Mouse (Mus musculus): ENCODE measurements around the gene Herc1.

The Herc1 gene

GRCm38 (mm10) chr9:66501248-66501647 is 151.0 kb downstream of the Herc1 start:
- in situ Hi-C loops (cut with MseI, MboI): no loop called here

GRCm38 (mm10) chr9:66503879-66504411 is 153.7 kb downstream of the Herc1 start:
- in situ Hi-C loops (cut with MseI, MboI): no loop called here

DNA sequence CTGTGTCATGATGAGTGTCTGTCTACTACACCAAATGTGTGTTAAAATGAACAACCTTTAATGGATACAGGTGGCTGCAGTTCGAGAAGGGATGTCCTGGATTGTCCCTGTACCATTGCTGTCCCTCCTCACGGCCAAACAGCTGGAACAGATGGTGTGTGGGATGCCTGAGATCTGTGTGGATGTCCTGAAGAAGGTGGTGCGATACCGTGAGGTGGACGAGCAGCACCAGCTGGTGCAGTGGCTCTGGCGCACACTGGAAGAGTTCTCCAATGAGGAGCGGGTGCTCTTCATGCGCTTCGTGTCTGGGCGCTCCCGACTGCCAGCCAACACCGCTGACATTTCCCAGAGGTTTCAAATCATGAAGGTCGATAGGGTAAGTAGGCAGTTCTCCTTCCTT is 154.3 kb downstream of the Herc1 start:
- in situ Hi-C loops (cut with MseI, MboI): no loop called here

- in situ Hi-C loops (cut with MseI, MboI): no loop called here
These were observed 155.1 kb downstream of the Herc1 start for GRCm38 (mm10) chr9:66505141-66505917.

DNA sequence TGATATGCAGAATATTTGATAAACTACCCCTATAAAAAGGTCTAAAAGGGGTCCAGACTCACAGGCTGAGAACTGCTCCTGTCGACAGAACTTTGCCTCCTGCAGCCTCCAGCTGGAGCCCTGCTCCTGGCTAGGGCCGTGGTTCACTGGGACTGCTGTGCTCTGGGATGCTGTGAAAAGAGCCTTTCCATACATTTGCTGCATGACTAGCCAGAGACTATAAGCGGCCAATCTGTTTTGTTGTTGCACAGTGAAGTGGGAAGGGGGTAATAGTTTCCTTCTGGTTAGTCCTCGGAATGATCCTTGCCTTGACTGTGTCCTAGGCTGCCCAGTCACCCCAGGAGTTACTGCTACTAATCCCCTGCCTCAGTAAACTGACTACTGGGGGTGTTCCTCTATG is 155.8 kb downstream of the Herc1 start:
- in situ Hi-C loops (cut with MseI, MboI): no loop called here

DNA sequence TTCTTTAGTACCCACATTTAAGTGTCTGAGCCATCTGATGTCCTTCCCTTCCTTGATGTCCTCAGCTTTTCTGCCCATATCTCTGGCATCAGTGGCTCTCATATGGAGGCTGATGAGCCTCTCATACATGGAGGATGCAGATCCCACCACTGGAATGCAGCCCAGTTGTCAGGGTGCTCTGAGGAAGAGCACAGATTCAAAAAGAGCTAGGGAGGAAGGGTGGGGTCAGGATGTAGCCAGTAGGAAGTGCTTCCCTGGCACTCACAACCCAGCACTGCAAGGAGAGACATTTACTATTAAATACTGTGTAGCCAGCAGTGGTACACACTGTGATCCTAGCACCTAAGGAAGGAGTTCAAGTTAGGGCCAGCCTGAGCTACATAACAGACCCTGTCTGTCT is 156.2 kb downstream of the Herc1 start:
- in situ Hi-C loops (cut with MseI, MboI): no loop called here

GRCm38 (mm10) chr9:66507684-66508083 is 157.4 kb downstream of the Herc1 start:
- in situ Hi-C loops (cut with MseI, MboI): no loop called here

- in situ Hi-C loops (cut with MseI, MboI): no loop called here
These were observed 158.7 kb downstream of the Herc1 start for GRCm38 (mm10) chr9:66508890-66509399.

GRCm38 (mm10) chr9:66510351-66510841 is 160.1 kb downstream of the Herc1 start:
- in situ Hi-C loops (cut with MseI, MboI): no loop called here

DNA sequence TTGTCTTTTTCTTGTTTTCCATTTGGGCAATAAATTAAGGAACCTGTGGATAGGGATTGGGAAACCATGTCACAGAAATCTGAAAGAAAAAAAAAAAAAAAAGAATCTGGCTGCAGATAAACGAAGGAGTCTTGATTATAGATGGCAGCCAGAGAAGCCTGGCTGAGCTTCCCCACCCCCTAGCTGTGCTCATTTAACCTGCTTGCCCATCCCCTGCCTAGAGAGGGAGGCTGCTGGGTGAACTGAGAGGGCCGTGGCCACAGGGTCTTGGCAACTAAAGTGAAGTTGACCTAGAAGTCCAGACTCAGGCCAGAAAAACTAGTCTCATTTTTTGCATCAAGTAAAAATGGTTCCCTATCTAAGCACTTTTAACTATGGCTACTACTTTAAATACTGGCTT is 160.7 kb downstream of the Herc1 start:
- in situ Hi-C loops (cut with MseI, MboI): no loop called here

GRCm38 (mm10) chr9:66511580-66512350 is 161.5 kb downstream of the Herc1 start:
- in situ Hi-C loops (cut with MseI, MboI): no loop called here

- in situ Hi-C loops (cut with MseI, MboI): no loop called here
These were observed 162.1 kb downstream of the Herc1 start for GRCm38 (mm10) chr9:66512351-66512671.

GRCm38 (mm10) chr9:66513150-66513549 is 162.9 kb downstream of the Herc1 start:
- in situ Hi-C loops (cut with MseI, MboI): no loop called here

GRCm38 (mm10) chr9:66513661-66514255 is 163.5 kb downstream of the Herc1 start:
- in situ Hi-C loops (cut with MseI, MboI): no loop called here

DNA sequence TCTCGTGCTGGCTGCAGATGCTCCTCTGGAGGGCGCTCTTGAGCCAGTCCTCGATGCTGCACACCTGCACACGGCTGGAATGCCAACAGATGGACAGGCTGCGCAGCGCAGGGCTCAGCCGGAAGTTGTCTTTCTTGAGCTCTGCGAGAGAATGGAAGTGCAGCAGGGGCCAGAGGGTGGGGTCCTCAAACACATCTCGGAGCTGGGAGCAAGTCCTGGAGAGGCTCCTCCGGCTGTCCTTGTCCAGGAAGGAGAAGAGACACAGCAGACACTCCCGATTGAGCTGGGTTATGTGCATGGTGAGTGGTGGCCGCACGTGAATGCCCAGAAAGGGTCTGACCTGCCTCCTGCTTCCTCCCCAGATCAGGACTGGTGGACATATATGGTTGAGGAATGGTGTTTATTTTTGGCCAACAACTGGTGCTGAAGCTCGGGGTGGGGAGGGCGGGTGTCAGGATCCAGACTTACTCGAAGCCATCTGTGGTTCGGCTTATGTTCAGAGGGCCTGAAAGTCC is 164.1 kb downstream of the Herc1 start, which contains the start of gene Fbxl22:
Fbxl22 (minus strand) TSS at position 338 of the 515 bp plus-strand sequence.
- in situ Hi-C loops (cut with MseI, MboI): no loop called here

DNA sequence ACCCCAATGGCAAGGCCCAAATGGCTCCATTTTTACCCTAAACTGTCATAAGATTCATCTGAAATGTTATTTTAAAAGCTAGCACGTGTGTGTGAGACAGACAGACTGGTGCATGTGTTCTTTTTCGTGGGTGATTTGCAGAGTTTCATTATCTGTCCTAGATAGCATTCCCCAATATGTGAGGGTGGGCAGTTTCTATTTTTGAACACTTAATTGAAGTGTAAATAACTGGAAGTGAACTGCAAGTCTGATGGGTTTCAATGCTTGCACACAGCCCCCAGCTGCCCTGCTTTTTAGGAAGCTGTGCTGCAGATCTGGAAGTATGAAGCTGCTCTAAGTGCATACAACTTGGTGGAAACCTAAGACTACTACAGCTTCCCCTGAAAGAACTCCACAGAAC is 164.9 kb downstream of the Herc1 start:
- in situ Hi-C loops (cut with MseI, MboI): no loop called here

GRCm38 (mm10) chr9:66515680-66516210 is 165.5 kb downstream of the Herc1 start:
- in situ Hi-C loops (cut with MseI, MboI): no loop called here

- in situ Hi-C loops (cut with MseI, MboI): no loop called here
These were observed 166.2 kb downstream of the Herc1 start for GRCm38 (mm10) chr9:66516296-66516940.

- in situ Hi-C loops (cut with MseI, MboI): no loop called here
These were observed 167.5 kb downstream of the Herc1 start for GRCm38 (mm10) chr9:66517746-66518145.

DNA sequence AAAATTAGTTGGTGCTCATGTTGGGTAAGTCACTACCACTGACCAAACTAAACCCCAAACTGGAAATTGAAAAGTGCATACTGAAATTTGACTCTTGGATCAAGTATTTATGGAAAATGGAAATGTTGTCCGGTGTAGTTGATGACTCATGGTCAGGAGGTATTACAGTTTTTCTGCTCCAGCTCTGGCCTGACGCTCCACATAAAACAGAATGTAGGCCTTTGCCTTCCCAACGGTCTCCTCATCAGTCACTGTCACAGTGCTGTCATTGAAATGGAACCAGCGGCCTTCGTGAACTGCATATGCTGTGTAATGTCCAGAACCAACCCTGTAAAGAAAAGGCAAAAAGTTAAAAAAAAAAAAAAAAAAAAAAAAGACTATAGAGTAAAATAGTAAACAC is 168.0 kb downstream of the Herc1 start:
- in situ Hi-C loops (cut with MseI, MboI): no loop called here

- in situ Hi-C loops (cut with MseI, MboI): no loop called here
These were observed 168.7 kb downstream of the Herc1 start for GRCm38 (mm10) chr9:66518901-66519300.

Measured in mouse trophoblast stem cell (cell line).